Mouse (Mus musculus): ENCODE data around the gene Kctd17. TPM values are rescaled to one million over a fixed set of nuclear protein-coding genes. Genes with fewer than 3 reads are reported as not detected.

Kctd17 gene
- polyA plus RNA-seq, 1 experiment, result 31.4 TPM

- Histone ChIP-seq H3K27me3 (ENCODE audit: control insufficient read depth, insufficient read depth, low read length, poor library complexity, severe bottlenecking) (no peaks in the 10 kb centered on the region), H3K27ac (ENCODE audit: insufficient read depth, low read length) (no peak overlapping the region), H3K4me3 (ENCODE audit: low read depth, low read length) (no peak overlapping the region), H3K36me3 (ENCODE audit: control insufficient read depth, insufficient read depth, low read length, poor library complexity, severe bottlenecking) (no peaks in the 10 kb centered on the region), H3K9me3 (replicated peaks; ENCODE audit: control insufficient read depth, insufficient read depth, low read length, poor library complexity, severe bottlenecking) (peaks cover 4% of the 10 kb centered on the region), H3K9ac (ENCODE audit: low read depth, poor library complexity, severe bottlenecking) (no peak overlapping the region), H3K4me1 (ENCODE audit: control insufficient read depth, insufficient read depth, low read length) (no peaks in the 10 kb centered on the region)
- TF ChIP-seq EP300 (IDR thresholded peaks at IDR 0.05; ENCODE audit: insufficient read depth, low read depth, low read length) (no peak), POLR2A (IDR thresholded peaks at IDR 0.05; ENCODE audit: insufficient read depth, low read length) (no peak), CTCF (IDR thresholded peaks at IDR 0.05; ENCODE audit: low read depth, low read length) (no peak)
Observed at GRCm38 (mm10) chr15:78384220-78385116, 43.9 kb upstream of the Kctd17 start.

GRCm38 (mm10) chr15:78385564-78385963 lies 42.8 kb upstream of the Kctd17 start:
- H3K4me3 ChIP-seq (ENCODE audit: low read depth, low read length), result no peak overlapping the region
- H3K27me3 ChIP-seq (ENCODE audit: control insufficient read depth, insufficient read depth, low read length, poor library complexity, severe bottlenecking), result no peaks in the 10 kb centered on the region
- H3K4me1 ChIP-seq (ENCODE audit: control insufficient read depth, insufficient read depth, low read length), result no peaks in the 10 kb centered on the region
- H3K9ac ChIP-seq (ENCODE audit: low read depth, poor library complexity, severe bottlenecking), result no peak overlapping the region
- TF ChIP-seq CTCF (IDR thresholded peaks at IDR 0.05; ENCODE audit: low read depth, low read length) (no peak), EP300 (IDR thresholded peaks at IDR 0.05; ENCODE audit: insufficient read depth, low read depth, low read length) (no peak), POLR2A (IDR thresholded peaks at IDR 0.05; ENCODE audit: insufficient read depth, low read length) (no peak)
- no peaks in the 10 kb centered on the region for H3K36me3 ChIP-seq (ENCODE audit: control insufficient read depth, insufficient read depth, low read length, poor library complexity, severe bottlenecking)
- H3K27ac ChIP-seq (ENCODE audit: insufficient read depth, low read length), result no peak overlapping the region
- peaks cover 4% of the 10 kb centered on the region for H3K9me3 ChIP-seq (replicated peaks; ENCODE audit: control insufficient read depth, insufficient read depth, low read length, poor library complexity, severe bottlenecking)

DNA sequence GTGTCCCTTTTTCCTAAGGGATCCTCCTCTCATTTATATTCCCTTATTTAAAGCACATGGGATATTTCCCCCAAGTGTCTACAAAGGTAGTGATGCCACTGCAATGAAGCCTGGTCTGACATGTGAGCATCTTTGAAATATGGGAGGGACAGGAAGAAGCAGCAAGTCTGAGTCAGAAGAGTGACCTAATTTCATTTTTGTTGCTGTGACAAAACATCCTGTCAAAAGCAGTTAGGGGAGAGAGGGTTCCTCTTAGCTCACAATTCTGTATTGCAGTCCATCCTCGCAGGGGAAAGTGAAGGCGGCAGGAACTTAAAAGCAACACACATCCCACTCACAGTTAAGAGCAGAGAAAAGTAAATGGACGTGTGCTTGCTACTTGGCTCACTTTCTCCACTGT lies 37.5 kb upstream of the Kctd17 start:
- H3K27ac ChIP-seq (ENCODE audit: insufficient read depth, low read length), result no peak overlapping the region
- no peaks in the 10 kb centered on the region for H3K36me3 ChIP-seq (ENCODE audit: control insufficient read depth, insufficient read depth, low read length, poor library complexity, severe bottlenecking)
- no peak overlapping the region for H3K4me3 ChIP-seq (ENCODE audit: low read depth, low read length)
- no peak for TF ChIP-seq EP300 (IDR thresholded peaks at IDR 0.05; ENCODE audit: insufficient read depth, low read depth, low read length)
- no peak for TF ChIP-seq POLR2A (IDR thresholded peaks at IDR 0.05; ENCODE audit: insufficient read depth, low read length)
- no peak for TF ChIP-seq CTCF (IDR thresholded peaks at IDR 0.05; ENCODE audit: low read depth, low read length)
- H3K9me3 ChIP-seq (replicated peaks; ENCODE audit: control insufficient read depth, insufficient read depth, low read length, poor library complexity, severe bottlenecking), result no peaks in the 10 kb centered on the region
- no peaks in the 10 kb centered on the region for H3K4me1 ChIP-seq (ENCODE audit: control insufficient read depth, insufficient read depth, low read length)
- H3K9ac ChIP-seq (ENCODE audit: low read depth, poor library complexity, severe bottlenecking), result no peak overlapping the region
- H3K27me3 ChIP-seq (ENCODE audit: control insufficient read depth, insufficient read depth, low read length, poor library complexity, severe bottlenecking), result no peaks in the 10 kb centered on the region

- no peak within 1 kb of the TSS for H3K9ac ChIP-seq (ENCODE audit: low read depth, poor library complexity, severe bottlenecking)
- no peak for TF ChIP-seq POLR2A (IDR thresholded peaks at IDR 0.05; ENCODE audit: insufficient read depth, low read length)
- no peak for TF ChIP-seq EP300 (IDR thresholded peaks at IDR 0.05; ENCODE audit: insufficient read depth, low read depth, low read length)
- no peak for TF ChIP-seq CTCF (IDR thresholded peaks at IDR 0.05; ENCODE audit: low read depth, low read length)
Observed at GRCm38 (mm10) chr15:78395478-78395962, 32.8 kb upstream of the Kctd17 start, which contains the start of gene Tex33. Gene Tex33, minus strand, starts transcription at chr15:78395912.

DNA sequence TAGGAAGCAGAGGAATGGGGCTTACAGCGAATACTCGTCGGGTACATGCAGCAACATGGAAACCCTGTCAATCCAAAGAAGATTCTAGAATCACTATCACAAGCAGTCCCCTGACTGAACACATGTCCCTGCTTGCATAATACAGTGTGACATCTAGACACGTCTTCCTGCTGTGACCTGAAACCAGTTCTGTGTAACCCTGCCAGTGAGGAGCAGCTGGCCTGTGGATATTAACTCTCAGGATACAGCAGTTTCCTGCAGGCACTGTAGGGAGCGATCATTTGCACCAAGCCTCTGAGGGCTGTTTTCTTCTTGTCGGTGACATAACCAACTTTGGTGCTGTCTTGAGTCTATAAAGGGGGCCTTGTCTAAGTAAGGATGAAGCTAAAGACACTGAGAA lies 27.0 kb upstream of the Kctd17 start:
- H3K9me3 ChIP-seq (replicated peaks; ENCODE audit: control insufficient read depth, insufficient read depth, low read length, poor library complexity, severe bottlenecking), result no peaks in the 10 kb centered on the region
- H3K27ac ChIP-seq (ENCODE audit: insufficient read depth, low read length), result no peak overlapping the region
- H3K4me3 ChIP-seq (ENCODE audit: low read depth, low read length), result no peak overlapping the region
- H3K36me3 ChIP-seq (ENCODE audit: control insufficient read depth, insufficient read depth, low read length, poor library complexity, severe bottlenecking), result no peaks in the 10 kb centered on the region
- no peak overlapping the region for H3K9ac ChIP-seq (ENCODE audit: low read depth, poor library complexity, severe bottlenecking)
- TF ChIP-seq CTCF (IDR thresholded peaks at IDR 0.05; ENCODE audit: low read depth, low read length) (no peak), EP300 (IDR thresholded peaks at IDR 0.05; ENCODE audit: insufficient read depth, low read depth, low read length) (no peak), POLR2A (IDR thresholded peaks at IDR 0.05; ENCODE audit: insufficient read depth, low read length) (no peak)
- H3K4me1 ChIP-seq (ENCODE audit: control insufficient read depth, insufficient read depth, low read length), result peaks cover 5% of the 10 kb centered on the region
- H3K27me3 ChIP-seq (ENCODE audit: control insufficient read depth, insufficient read depth, low read length, poor library complexity, severe bottlenecking), result no peaks in the 10 kb centered on the region

More at GRCm38 (mm10) chr15:78395478-78395962, 32.8 kb upstream of the Kctd17 start, which contains the start of gene Tex33:
- Histone ChIP-seq H3K36me3 (ENCODE audit: control insufficient read depth, insufficient read depth, low read length, poor library complexity, severe bottlenecking) (no peaks in the 10 kb centered on the region), H3K4me3 (ENCODE audit: low read depth, low read length) (no peak within 1 kb of the TSS), H3K27ac (ENCODE audit: insufficient read depth, low read length) (no peak within 1 kb of the TSS), H3K4me1 (ENCODE audit: control insufficient read depth, insufficient read depth, low read length) (no peaks in the 10 kb centered on the region), H3K27me3 (ENCODE audit: control insufficient read depth, insufficient read depth, low read length, poor library complexity, severe bottlenecking) (no peaks in the 10 kb centered on the region), H3K9me3 (replicated peaks; ENCODE audit: control insufficient read depth, insufficient read depth, low read length, poor library complexity, severe bottlenecking) (no peaks in the 10 kb centered on the region)

DNA sequence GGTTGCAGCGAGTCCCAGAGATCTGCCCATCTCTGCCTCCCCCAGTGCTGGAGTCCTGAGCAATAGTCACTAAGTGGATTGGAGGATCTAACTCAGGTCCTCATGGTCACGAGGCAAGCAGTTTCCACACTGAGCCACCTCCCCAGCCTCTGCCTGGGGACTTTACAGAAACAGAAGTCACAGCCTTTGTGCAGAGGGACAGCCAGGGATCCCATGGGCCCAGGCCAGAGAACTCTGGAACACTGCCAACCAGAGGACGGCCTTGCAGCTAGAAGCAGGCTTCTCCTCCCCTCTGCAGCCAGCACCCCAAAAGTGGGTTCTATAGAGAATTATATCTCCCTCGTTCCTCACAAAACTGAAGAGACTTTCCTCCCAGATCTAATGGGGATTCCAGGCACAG lies 26.4 kb upstream of the Kctd17 start:
- H3K27ac ChIP-seq (ENCODE audit: insufficient read depth, low read length), result no peak overlapping the region
- no peak for TF ChIP-seq EP300 (IDR thresholded peaks at IDR 0.05; ENCODE audit: insufficient read depth, low read depth, low read length)
- TF ChIP-seq POLR2A (IDR thresholded peaks at IDR 0.05; ENCODE audit: insufficient read depth, low read length), result no peak
- TF ChIP-seq CTCF (IDR thresholded peaks at IDR 0.05; ENCODE audit: low read depth, low read length), result no peak

More for the DNA sequence above, 26.4 kb upstream of the Kctd17 start:
- Histone ChIP-seq H3K9ac (ENCODE audit: low read depth, poor library complexity, severe bottlenecking) (no peak overlapping the region), H3K4me1 (ENCODE audit: control insufficient read depth, insufficient read depth, low read length) (peaks cover 5% of the 10 kb centered on the region), H3K36me3 (ENCODE audit: control insufficient read depth, insufficient read depth, low read length, poor library complexity, severe bottlenecking) (no peaks in the 10 kb centered on the region), H3K27me3 (ENCODE audit: control insufficient read depth, insufficient read depth, low read length, poor library complexity, severe bottlenecking) (no peaks in the 10 kb centered on the region), H3K4me3 (ENCODE audit: low read depth, low read length) (no peak overlapping the region), H3K9me3 (replicated peaks; ENCODE audit: control insufficient read depth, insufficient read depth, low read length, poor library complexity, severe bottlenecking) (no peaks in the 10 kb centered on the region)

Measured in ES-Bruce4 (cell line).